Mouse (Mus musculus): Measurements from ENCODE around the gene Dnase2a.

DNA sequence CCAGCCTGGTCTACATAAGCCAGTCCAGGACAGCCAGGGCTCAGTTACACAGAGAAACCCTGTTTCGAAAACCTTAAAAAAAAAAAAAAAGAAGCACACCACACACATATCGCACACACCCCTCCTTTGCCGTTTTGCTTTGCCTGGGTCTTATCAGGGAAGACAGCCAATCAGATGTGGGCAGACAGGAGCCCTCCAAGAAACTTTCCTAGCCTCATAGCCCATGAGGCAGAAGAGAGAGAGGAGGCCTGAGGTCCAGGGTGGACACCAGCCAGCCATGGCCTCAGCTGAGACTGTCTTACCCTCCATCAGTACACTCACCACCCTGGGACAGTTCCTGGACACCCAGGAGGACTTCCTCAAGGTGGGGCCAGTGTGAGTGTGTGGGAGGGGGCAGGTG is 6.6 kb upstream of the Dnase2a start, which contains the start of gene Klf1:
- TF ChIP-seq CTCF (conservative IDR thresholded peaks at IDR 0.05; ENCODE audit: insufficient read depth, insufficient read length, low read depth, low read length) (no peak), POLR2A (IDR thresholded peaks at IDR 0.05; ENCODE audit: low read depth, low read length) (no peak)
